Mouse (Mus musculus) CH12.LX (cell line): ENCODE measurements around the gene Kcnb1. TPM values are rescaled to one million over a fixed set of nuclear protein-coding genes. Genes with fewer than 3 reads are reported as not detected.

Experiments
- DNase-seq: peaks from one replicate; pipeline ENCODE4 v3.0.0-alpha.2; 2013; ENCODE audit errors: extremely low read depth
- H3K27ac ChIP-seq: 2 replicates; pipeline ENCODE4 v1.5.1; 2012; ENCODE audit warnings: low read depth, mild to moderate bottlenecking, control low read depth, moderate library complexity; ENCODE audit not compliant: insufficient read depth
- H3K27me3 ChIP-seq: replicated peaks from 2 replicates; pipeline ENCODE3; 2012; ENCODE audit warnings: inconsistent platforms
- H3K36me3 ChIP-seq, 2 experiments: replicated peaks in 1 of 2; 2 replicates each; pipeline versions ENCODE3 to v1.6.1; 2012; ENCODE audit warnings: inconsistent platforms in 1 of 2, low read length in 1 of 2, mild to moderate bottlenecking in 1 of 2, mixed read lengths in 1 of 2, moderate library complexity in 1 of 2; ENCODE audit not compliant: control insufficient read depth in 1 of 2, insufficient read depth in 1 of 2
- H3K4me1 ChIP-seq, 2 experiments: 2 replicates each; pipeline ENCODE4 v1.6.1; 2012; ENCODE audit warnings: inconsistent platforms in 1 of 2, moderate library complexity in 1 of 2; ENCODE audit not compliant: insufficient read depth in 2 of 2, control insufficient read depth in 1 of 2
- H3K4me2 ChIP-seq: 2 replicates; pipeline ENCODE4 v1.6.1; 2012; ENCODE audit warnings: low read depth, mild to moderate bottlenecking, control low read depth; ENCODE audit not compliant: poor library complexity, insufficient read depth, severe bottlenecking
- H3K4me3 ChIP-seq, 3 experiments: fragments of 150-350 bp in 1 of 3; sonication (generic) in 1 of 3; replicated peaks in 1 of 3; 2 replicates each; pipeline versions ENCODE3 to v1.5.1; 2011 to 2012; ENCODE audit warnings: low read depth in 2 of 3, low read length in 2 of 3, mild to moderate bottlenecking in 2 of 3, moderate library complexity in 2 of 3, control low read depth in 1 of 3, improper control_type of control experiment in 1 of 3, inconsistent platforms in 1 of 3, mixed read lengths in 1 of 3; ENCODE audit not compliant: poor library complexity in 1 of 3
- H3K79me2 ChIP-seq: replicated peaks from 2 replicates; pipeline ENCODE4 v1.6.1; 2012; ENCODE audit warnings: mild to moderate bottlenecking, moderate library complexity; ENCODE audit not compliant: control insufficient read depth, poor library complexity, insufficient read depth, severe bottlenecking; ENCODE audit errors: extremely low read depth
- H3K9ac ChIP-seq: 2 replicates; pipeline ENCODE4 v1.6.1; 2012; ENCODE audit warnings: low read depth, mild to moderate bottlenecking, control low read depth, moderate library complexity; ENCODE audit not compliant: insufficient read depth
- H3K9me3 ChIP-seq: replicated peaks from 2 replicates; pipeline ENCODE3; 2012; ENCODE audit warnings: low read length, inconsistent platforms, mixed read lengths
- BHLHE40 ChIP-seq: IDR thresholded peaks from 2 replicates; pipeline ENCODE4 v1.6.1; 2011; ENCODE audit warnings: mild to moderate bottlenecking, low read depth, low read length, improper control_type of control experiment
- CHD1 ChIP-seq: IDR thresholded peaks from 2 replicates; pipeline ENCODE4 v1.6.1; 2012; ENCODE audit warnings: low read depth, low read length, improper control_type of control experiment, inconsistent platforms
- CHD2 ChIP-seq: IDR thresholded peaks from 2 replicates; pipeline ENCODE4 v1.6.1; 2011; ENCODE audit warnings: low read length, improper control_type of control experiment
- CTCF ChIP-seq, 2 experiments: IDR thresholded peaks in 1 of 2; conservative IDR thresholded peaks in 1 of 2; 2 replicates each; pipeline ENCODE4 v1.5.1; 2011 to 2012; ENCODE audit warnings: low read depth in 2 of 2, low read length in 2 of 2, improper control_type of control experiment in 1 of 2, inconsistent platforms in 1 of 2, mild to moderate bottlenecking in 1 of 2, moderate library complexity in 1 of 2
- E2F4 ChIP-seq: IDR thresholded peaks from 2 replicates; pipeline ENCODE4 v1.6.1; 2011; ENCODE audit warnings: low read depth, low read length, improper control_type of control experiment; ENCODE audit not compliant: insufficient replicate concordance
- ELF1 ChIP-seq: IDR thresholded peaks from 2 replicates; pipeline ENCODE4 v1.6.1; 2014; ENCODE audit warnings: low read depth, mild to moderate bottlenecking, inconsistent platforms, low read length, improper control_type of control experiment
- ETS1 ChIP-seq: conservative IDR thresholded peaks from 2 replicates; pipeline ENCODE4 v1.6.1; 2012; ENCODE audit warnings: low read depth, mild to moderate bottlenecking, inconsistent platforms, low read length, improper control_type of control experiment, moderate library complexity
- GABPA ChIP-seq: IDR thresholded peaks from 2 replicates; pipeline ENCODE4 v1.6.1; 2012; ENCODE audit warnings: low read depth, low read length, improper control_type of control experiment, inconsistent platforms; ENCODE audit not compliant: insufficient replicate concordance
- HCFC1 ChIP-seq: IDR thresholded peaks from 2 replicates; pipeline ENCODE4 v1.6.1; 2012; ENCODE audit warnings: low read depth, mild to moderate bottlenecking, inconsistent platforms, low read length, improper control_type of control experiment
- JUN ChIP-seq: IDR thresholded peaks from 2 replicates; pipeline ENCODE4 v1.6.1; 2011; ENCODE audit warnings: low read depth, mild to moderate bottlenecking, low read length, improper control_type of control experiment, moderate library complexity; ENCODE audit not compliant: insufficient read depth
- MAX ChIP-seq: IDR thresholded peaks from 2 replicates; pipeline ENCODE4 v1.6.1; 2011; ENCODE audit warnings: low read length, improper control_type of control experiment
- MEF2A ChIP-seq: IDR thresholded peaks from 2 replicates; pipeline ENCODE4 v1.6.1; 2014; ENCODE audit warnings: low read depth, mild to moderate bottlenecking, inconsistent platforms, low read length, improper control_type of control experiment, borderline replicate concordance
- MXI1 ChIP-seq: IDR thresholded peaks from 2 replicates; pipeline ENCODE4 v1.6.1; 2011; ENCODE audit warnings: mild to moderate bottlenecking, low read depth, low read length, improper control_type of control experiment
- MYC ChIP-seq: IDR thresholded peaks from 2 replicates; pipeline ENCODE4 v1.6.1; 2011; ENCODE audit warnings: low read depth, mild to moderate bottlenecking, improper control_type of control experiment, low read length
- NELFE ChIP-seq: IDR thresholded peaks from 2 replicates; pipeline ENCODE4 v1.6.1; 2011; ENCODE audit warnings: low read depth, low read length, improper control_type of control experiment
- NRF1 ChIP-seq: IDR thresholded peaks from 2 replicates; pipeline ENCODE4 v1.6.1; 2014; ENCODE audit warnings: low read depth, mild to moderate bottlenecking, inconsistent platforms, low read length, improper control_type of control experiment, moderate library complexity
- PAX5 ChIP-seq: IDR thresholded peaks from 2 replicates; pipeline ENCODE4 v1.6.1; 2012; ENCODE audit warnings: low read length, inconsistent platforms, mixed read lengths
- POLR2A ChIP-seq: IDR thresholded peaks from 2 replicates; pipeline ENCODE4 v1.6.1; 2011; ENCODE audit warnings: low read depth, mild to moderate bottlenecking, improper control_type of control experiment, low read length
- POLR2AphosphoS2 ChIP-seq: IDR thresholded peaks from 2 replicates; pipeline ENCODE4 v1.6.1; 2011; ENCODE audit warnings: low read depth, low read length, improper control_type of control experiment
- RAD21 ChIP-seq: IDR thresholded peaks from 2 replicates; pipeline ENCODE4 v1.6.1; 2011; ENCODE audit warnings: low read depth, mild to moderate bottlenecking, low read length, improper control_type of control experiment, moderate library complexity
- SIN3A ChIP-seq: IDR thresholded peaks from 2 replicates; pipeline ENCODE4 v1.6.1; 2012; ENCODE audit warnings: low read length, improper control_type of control experiment, inconsistent platforms
- SMC3 ChIP-seq: IDR thresholded peaks from 2 replicates; pipeline ENCODE4 v1.6.1; 2011; ENCODE audit warnings: low read depth, low read length, improper control_type of control experiment
- TBP ChIP-seq: conservative IDR thresholded peaks from 2 replicates; pipeline ENCODE4 v1.6.1; 2011; ENCODE audit warnings: low read depth, low read length, improper control_type of control experiment
- UBTF ChIP-seq: IDR thresholded peaks from 2 replicates; pipeline ENCODE4 v1.6.1; 2012; ENCODE audit warnings: low read depth, mild to moderate bottlenecking, inconsistent platforms, low read length, improper control_type of control experiment, moderate library complexity
- USF1 ChIP-seq: IDR thresholded peaks from 2 replicates; pipeline ENCODE4 v1.6.1; 2014; ENCODE audit warnings: low read depth, mild to moderate bottlenecking, inconsistent platforms, low read length, improper control_type of control experiment
- ZC3H11A ChIP-seq: IDR thresholded peaks from 2 replicates; pipeline ENCODE4 v1.6.1; 2012; ENCODE audit warnings: low read depth, mild to moderate bottlenecking, inconsistent platforms, low read length, improper control_type of control experiment
- ZKSCAN1 ChIP-seq: IDR thresholded peaks from 2 replicates; pipeline ENCODE4 v1.6.1; 2012; ENCODE audit warnings: low read depth, inconsistent platforms, low read length, improper control_type of control experiment, borderline replicate concordance
- ZMIZ1 ChIP-seq: IDR thresholded peaks from 2 replicates; pipeline ENCODE4 v1.6.1; 2012; ENCODE audit warnings: low read depth, mild to moderate bottlenecking, inconsistent platforms, low read length, improper control_type of control experiment
- ZNF384 ChIP-seq: IDR thresholded peaks from 2 replicates; pipeline ENCODE4 v1.6.1; 2012; ENCODE audit warnings: low read depth, low read length, improper control_type of control experiment, inconsistent platforms
- dilution Hi-C: fragments of 300-500 bp; cut with MboI; formaldehyde crosslinking; loops from 2 replicates; pipeline ENCODE4 v1.14.3; 2020; ENCODE audit warnings: low sequenced_read_pairs; ENCODE audit not compliant: extremely low pct_unique_long_range_greater_than_20kb, extremely low pct_ligation_motif_present
- in situ Hi-C: fragments of 300-500 bp; cut with MboI; formaldehyde crosslinking; loops from 3 replicates; pipeline ENCODE4 v1.14.3; 2019; ENCODE audit warnings: low sequenced_read_pairs, low pct_ligation_motif_present, low pct_unique_long_range_greater_than_20kb, mixed read lengths
- polyA plus RNA-seq: library from polyadenylated mRNA; unstranded; fragments of >175 nt; gene quantifications from 2 replicates; pipeline ENCODE4 v1.2.1, GENCODE M21; 2012; ENCODE audit warnings: low read depth; ENCODE audit not compliant: insufficient read length
- total RNA-seq, 2 experiments: library from RNA; depleted of rRNA; stranded (reverse); fragments of 300-350 nt in 1 of 2; fragments of >200 nt in 1 of 2; gene quantifications; 2 replicates each; pipeline ENCODE4 v1.2.3; 2012 to 2014

The Kcnb1 gene
- total and polyA plus RNA-seq, 3 experiments, result 2.5 to 6.6 (median 5.1) TPM

DNA sequence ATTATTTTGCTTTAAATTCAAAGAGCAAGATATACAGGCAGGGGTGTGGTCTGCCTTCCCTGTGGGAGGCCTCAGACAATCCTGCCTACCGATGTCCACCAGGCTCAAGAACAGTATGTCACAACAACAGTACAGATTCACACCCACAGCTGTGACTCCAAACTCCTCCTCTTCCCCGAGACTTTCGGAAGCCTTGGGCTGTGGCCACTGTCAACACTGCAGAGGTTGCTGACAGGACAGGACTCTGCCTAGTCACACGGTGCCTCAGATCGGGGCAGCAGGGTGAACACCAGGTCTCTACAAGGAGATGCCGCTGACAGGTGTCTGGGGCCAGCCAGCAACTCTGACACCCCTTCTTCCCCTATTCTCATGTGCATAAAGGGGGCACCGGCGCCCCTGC lies 42.2 kb downstream of the Kcnb1 start:
- Histone ChIP-seq H3K4me2 (no peak overlapping the region), H3K4me3 (no peak overlapping the region), H3K9ac (no peak overlapping the region), H3K9me3 (peaks cover 22% of the 10 kb centered on the region), H3K79me2 (no peaks in the 10 kb centered on the region), H3K27me3 (no peaks in the 10 kb centered on the region), H3K4me1 (peaks cover 16 to 56% of the 10 kb centered on the region in 2 experiments), H3K36me3 (no peaks in the 10 kb centered on the region), H3K27ac (no peak overlapping the region)
- in situ Hi-C loops (no loop called here), dilution Hi-C loops (no loop called here)
- peak; percentile 21 for DNase-seq
- TF ChIP-seq NELFE (no peak), ZNF384 (no peak), ZKSCAN1 (no peak), ELF1 (no peak), NRF1 (no peak), USF1 (no peak), POLR2A (no peak), JUN (no peak), PAX5 (no peak), ZC3H11A (no peak), TBP (no peak), UBTF (no peak)

DNA sequence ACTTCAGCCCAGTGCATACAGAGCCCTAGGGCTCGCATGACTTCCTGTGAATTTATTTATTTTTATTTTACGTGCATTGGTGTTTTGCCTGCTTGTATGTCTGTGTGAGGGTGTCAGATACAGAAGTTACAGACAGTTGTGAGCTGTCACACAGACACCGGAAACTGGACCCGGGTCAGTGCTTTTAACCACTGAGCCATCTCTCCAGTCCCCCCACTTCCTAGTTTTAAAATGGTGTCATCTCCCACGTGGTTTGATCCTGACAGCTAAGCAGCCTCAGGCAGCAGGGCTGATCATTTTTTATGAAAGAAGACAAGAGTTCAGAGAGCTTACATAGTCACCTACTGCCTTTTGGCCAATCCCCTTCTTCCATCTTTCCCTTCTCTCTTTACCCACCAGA lies 44.1 kb downstream of the Kcnb1 start:
- TF ChIP-seq GABPA (no peak), HCFC1 (no peak), NRF1 (no peak), ZNF384 (no peak), ZKSCAN1 (no peak), USF1 (no peak), POLR2AphosphoS2 (no peak), MXI1 (peak; percentile 34; the same call in 1 of the 2 replicates), ZMIZ1 (no peak), ETS1 (no peak; the same call in 1 of the 2 replicates), POLR2A (no peak), SIN3A (no peak), SMC3 (no peak), CTCF (conservative IDR thresholded peaks at IDR 0.05 in 1 of 2, IDR thresholded peaks at IDR 0.05 in 1 of 2; ENCODE audit: low read depth in 2 of 2, low read length in 2 of 2) (no peak), BHLHE40 (no peak), TBP (0 out of 2 replicates have a peak, but pooled peaks have one; percentile 21), MAX (peak; percentile 75; the same call in 1 of the 2 replicates), ELF1 (peak; percentile 72), JUN (no peak), CHD2 (no peak), MEF2A (no peak), RAD21 (no peak), E2F4 (no peak), CHD1 (no peak), MYC (0 out of 2 replicates have a peak, but pooled peaks have one; percentile 39)
- no peak overlapping the region for H3K9ac ChIP-seq
- dilution Hi-C loops, result no loop called here
- no peaks in the 10 kb centered on the region for H3K27me3 ChIP-seq
- peak; percentile 79 for DNase-seq
- H3K27ac ChIP-seq, result peak overlapping the region; percentile 29; the same call in 1 of the 2 replicates
- no peak overlapping the region for H3K4me3 ChIP-seq
- H3K9me3 ChIP-seq, result peaks cover 14% of the 10 kb centered on the region
- H3K36me3 ChIP-seq, result no peaks in the 10 kb centered on the region
- no peaks in the 10 kb centered on the region for H3K79me2 ChIP-seq
- in situ Hi-C loops, result no loop called here
- peak overlapping the region; percentile 7; the same call in 1 of the 2 replicates for H3K4me2 ChIP-seq
- H3K4me1 ChIP-seq, result peaks cover 16 to 45% of the 10 kb centered on the region in 2 experiments
